Mouse (Mus musculus): Measurements from ENCODE around the gene Baiap3.

Gene Baiap3

GRCm38 (mm10) chr17:25210006-25210405 lies 46.2 kb downstream of the Baiap3 start:
- DNase-seq (ENCODE audit: low spot score) = no peak

- DNase-seq (ENCODE audit: low spot score) = no peak
These were observed 53.8 kb downstream of the Baiap3 start for GRCm38 (mm10) chr17:25202401-25202800.
